Comparison of ENCODE assay signal across 16 mouse cellular contexts in genomic region chr14:14837627-14838026, GRCm38 (mm10). TPM values are rescaled to one million over a fixed set of nuclear protein-coding genes. Genes with fewer than 3 reads are reported as not detected.
DNase-seq lines count a peak whose midpoint lies in the region; ATAC-seq and TF ChIP-seq lines count a peak whose summit lies in the region.
"Had no signal": no experiment of that assay in that cellular context is flagged by ENCODE, and none has a peak within 500 bp of the region (broad histone marks: within the 10 kb centered on the region; RNA-seq: fewer than 3 reads in every experiment).

No protein-coding gene starts in this region.

- no peak overlapping the region for H3K4me3 ChIP-seq in gastrocnemius, adult 2 months
- H3K4me3 ChIP-seq in lung, embryonic 14.5 days (ENCODE audit: low read depth, low read length) = no peak overlapping the region
- H3K4me3 ChIP-seq: forebrain, embryonic 15.5 days; heart, embryonic 10.5 days; hindbrain, embryonic 12.5 days had no signal

- no peaks in the 10 kb centered on the region for H3K4me1 ChIP-seq in lung, embryonic 14.5 days (ENCODE audit: insufficient read depth)
- H3K4me1 ChIP-seq: forebrain, embryonic 15.5 days; heart, embryonic 10.5 days; hindbrain, embryonic 12.5 days had no signal

- no peak overlapping the region for H3K4me2 ChIP-seq in lung, embryonic 14.5 days
- H3K4me2 ChIP-seq: forebrain, embryonic 15.5 days; hindbrain, embryonic 12.5 days had no signal

- peak; percentile 52; the same call in 1 of the 2 replicates for ATAC-seq in lung, embryonic 14.5 days (ENCODE audit: insufficient read depth)
- ATAC-seq: activated CD4-positive, CD25-positive, alpha-beta regulatory T cell, adult 4 months; forebrain, embryonic 15.5 days; hindbrain, embryonic 16.5 days; inflammation-experienced regulatory T-cells, adult 6 months; Patski had no signal

- H3K36me3 ChIP-seq in lung, embryonic 14.5 days (ENCODE audit: insufficient read depth) = no peaks in the 10 kb centered on the region
- H3K36me3 ChIP-seq: forebrain, embryonic 15.5 days; heart, embryonic 10.5 days; hindbrain, embryonic 12.5 days had no signal

- intact Hi-C loops in gastrocnemius, adult 2 months (cut with DNase I) = no loop called here
- intact Hi-C loops in gastrocnemius, postnatal 14 days (cut with DNase I; ENCODE audit: low total_unique reads) = no loop called here

- TF ChIP-seq CTCF in gastrocnemius, adult 2 months (IDR thresholded peaks at IDR 0.05) = no peak
- TF ChIP-seq CTCF in lung, embryonic 14.5 days (IDR thresholded peaks at IDR 0.05; ENCODE audit: low read depth) = no peak

- H3K27me3 ChIP-seq in lung, embryonic 14.5 days (ENCODE audit: insufficient read depth, low read length) = no peaks in the 10 kb centered on the region
- H3K27me3 ChIP-seq: forebrain, embryonic 15.5 days; hindbrain, embryonic 12.5 days; Patski had no signal

- H3K9ac ChIP-seq in lung, embryonic 14.5 days = no peak overlapping the region
- H3K9ac ChIP-seq: forebrain, embryonic 15.5 days; hindbrain, embryonic 12.5 days had no signal

- WGBS in lung, embryonic 14.5 days = 57% methylated on average over 4 of the region's 4 CpGs

- peak overlapping the region; percentile 38 for H3K27ac ChIP-seq in gastrocnemius, adult 2 months
- no peak overlapping the region for H3K27ac ChIP-seq in lung, embryonic 14.5 days (ENCODE audit: low read depth)
- H3K27ac ChIP-seq: forebrain, embryonic 15.5 days; heart, embryonic 10.5 days; hindbrain, embryonic 12.5 days had no signal

- peak; percentile 22 for DNase-seq in cerebellum, adult 11-12 months
- DNase-seq in cerebellum, adult 8-10 months = no peak
- no peak for DNase-seq in gastrocnemius, adult 2 months
- DNase-seq in gastrocnemius, postnatal 14 days = no peak
- peak; percentile 19 for DNase-seq in lung, embryonic 14.5 days
- no peak for DNase-seq in lung, postnatal 14 days
- no peak for DNase-seq in thymus, postnatal 14 days
- DNase-seq: heart, postnatal 4 days had no signal

- no peaks in the 10 kb centered on the region for H3K9me3 ChIP-seq in lung, embryonic 14.5 days (ENCODE audit: low read depth, low read length)
- H3K9me3 ChIP-seq: forebrain, embryonic 15.5 days; heart, embryonic 10.5 days; hindbrain, embryonic 12.5 days had no signal

RNA-seq across cellular contexts. Expression of gene Nek10, which starts 34.4 kb away (rescaled TPM):
- total RNA-seq in gastrocnemius, adult 2 months (2021) = under 1 TPM; 0.13 to 0.33 TPM
- under 1 TPM in 1 of 2 experiments, not detected in 1; 0.07 TPM for total RNA-seq in gastrocnemius, postnatal 14 days (2021)
- polyA plus RNA-seq in lung, embryonic 14.5 days (2014; fragmentation: Nextera tagmentation; extraction: Ambion mirVana) = 0.03 and 0.08 TPM in 2 replicates
- total RNA-seq: MEL had no signal
- polyA plus RNA-seq: heart, embryonic 10.5 days; inflammation-experienced regulatory T-cells, adult 6 months; Patski had no signal

Comparison
In these comparisons a context has a peak if more than half of its experiments do, and no peak if none do; other contexts are left out.
1. DNase-seq: peak in cerebellum, adult 11-12 months (single experiment) and lung, embryonic 14.5 days (single experiment); none in cerebellum, adult 8-10 months (single experiment), gastrocnemius, adult 2 months (single experiment), gastrocnemius, postnatal 14 days (single experiment), lung, postnatal 14 days (single experiment) and thymus, postnatal 14 days (single experiment).